ENCODE assay signal across 16 mouse cellular contexts in genomic region chr6:124993365-124993764, GRCm38 (mm10). TPM values are rescaled to one million over a fixed set of nuclear protein-coding genes. Genes with fewer than 3 reads are reported as not detected.
DNase-seq lines count a peak whose midpoint lies in the region; ATAC-seq and TF ChIP-seq lines count a peak whose summit lies in the region.
"Had no signal": no experiment of that assay in that cellular context is flagged by ENCODE, and none has a peak within 500 bp of the region (broad histone marks: within the 10 kb centered on the region; RNA-seq: fewer than 3 reads in every experiment).

No protein-coding gene starts in this region.

- no peak for ATAC-seq in hindbrain, embryonic 13.5 days (ENCODE audit: low FRiP score)
- no peak for ATAC-seq in hindbrain, embryonic 16.5 days
- ATAC-seq: forebrain, embryonic 14.5 days had no signal

- no peak overlapping the region for H3K4me2 ChIP-seq in hindbrain, embryonic 13.5 days
- H3K4me2 ChIP-seq in hindbrain, embryonic 16.5 days (ENCODE audit: low read length), result no peak overlapping the region
- H3K4me2 ChIP-seq: heart, embryonic 13.5 days had no signal

- H3K9me3 ChIP-seq in hindbrain, embryonic 13.5 days, result no peaks in the 10 kb centered on the region
- H3K9me3 ChIP-seq in hindbrain, embryonic 16.5 days (ENCODE audit: control insufficient read depth, low read length), result peaks cover 4% of the 10 kb centered on the region; the same call in 1 of the 2 replicates

- H3K4me1 ChIP-seq in hindbrain, embryonic 13.5 days (replicated peaks), result peaks cover 29% of the 10 kb centered on the region
- peaks cover 10% of the 10 kb centered on the region for H3K4me1 ChIP-seq in hindbrain, embryonic 16.5 days (ENCODE audit: control insufficient read depth, insufficient read depth, low read depth, low read length)
- peaks cover 39% of the 10 kb centered on the region for H3K4me1 ChIP-seq in bone marrow macrophage, adult 2 months (ENCODE audit: control insufficient read depth, insufficient read depth, low read length)

- no peak for TF ChIP-seq POLR2A in bone marrow macrophage, adult 2 months (IDR thresholded peaks at IDR 0.05; ENCODE audit: borderline replicate concordance, low read depth, low read length)

- peaks cover 60% of the 10 kb centered on the region for H3K27me3 ChIP-seq in hindbrain, embryonic 13.5 days
- no peaks in the 10 kb centered on the region for H3K27me3 ChIP-seq in hindbrain, embryonic 16.5 days (replicated peaks; ENCODE audit: control insufficient read depth, insufficient read depth, low read length)

- DNase-seq in 3134 (ENCODE audit: extremely low read depth, insufficient read length, low spot score) (peak; percentile 67), NIH3T3 (ENCODE audit: low read depth) (peak; percentile 90)
- no peak for DNase-seq in heart, postnatal 36 days
- no peak for DNase-seq in thymus, postnatal 36 days
- DNase-seq in lung, postnatal 10 days, result no peak
- DNase-seq: cerebellum, adult 11-12 months; right cerebral cortex, postnatal 14 days had no signal

- no peak for TF ChIP-seq CTCF in bone marrow macrophage, adult 2 months (IDR thresholded peaks at IDR 0.05; ENCODE audit: low read depth, low read length)

- 78% methylated on average over 9 of the region's 9 CpGs for WGBS in hindbrain, embryonic 13.5 days
- WGBS in hindbrain, embryonic 16.5 days, result 83% methylated on average over 9 of the region's 9 CpGs

- peak overlapping the region; percentile 55; the same call in 1 of the 2 replicates for H3K9ac ChIP-seq in hindbrain, embryonic 13.5 days
- H3K9ac ChIP-seq in hindbrain, embryonic 16.5 days (ENCODE audit: low read depth, low read length), result no peak overlapping the region
- H3K9ac ChIP-seq: hindbrain, embryonic 12.5 days; kidney, embryonic 15.5 days had no signal

- H3K4me3 ChIP-seq in hindbrain, embryonic 13.5 days, result no peak overlapping the region
- H3K4me3 ChIP-seq in hindbrain, embryonic 16.5 days (ENCODE audit: low read length), result no peak overlapping the region
- no peak overlapping the region for H3K4me3 ChIP-seq in bone marrow macrophage, adult 2 months (ENCODE audit: insufficient read depth, low read length)
- H3K4me3 ChIP-seq: heart, embryonic 13.5 days; hindbrain, embryonic 12.5 days; kidney, embryonic 15.5 days had no signal

- H3K36me3 ChIP-seq in hindbrain, embryonic 13.5 days, result no peaks in the 10 kb centered on the region
- H3K36me3 ChIP-seq in hindbrain, embryonic 16.5 days (ENCODE audit: control insufficient read depth, insufficient read depth, low read length), result no peaks in the 10 kb centered on the region
- H3K36me3 ChIP-seq: heart, embryonic 13.5 days; hindbrain, embryonic 12.5 days; kidney, embryonic 15.5 days had no signal

- H3K27ac ChIP-seq in hindbrain, embryonic 13.5 days, result no peak overlapping the region
- H3K27ac ChIP-seq in hindbrain, embryonic 16.5 days (ENCODE audit: low read depth, low read length), result no peak overlapping the region
- peak overlapping the region; percentile 74 for H3K27ac ChIP-seq in bone marrow macrophage, adult 2 months (ENCODE audit: insufficient read depth, low read depth, low read length)
- H3K27ac ChIP-seq: heart, embryonic 13.5 days; hindbrain, embryonic 12.5 days; kidney, embryonic 15.5 days had no signal

- intact Hi-C loops in heart, postnatal 36 days (cut with DNase I), result no loop called here

RNA-seq across cellular contexts. Expression of gene Pianp, which starts 3.1 kb away (rescaled TPM):
- polyA plus RNA-seq in hindbrain, embryonic 13.5 days (2015; fragmentation: Nextera tagmentation; extraction: Ambion mirVana), result 29.3 and 31.6 TPM in 2 replicates
- polyA plus RNA-seq in hindbrain, embryonic 16.5 days (2015; fragmentation: Nextera tagmentation; extraction: Ambion mirVana), result 67.4 and 77.9 TPM in 2 replicates
- polyA plus RNA-seq in bone marrow macrophage, adult 2 months (2012; ENCODE audit: insufficient read depth, insufficient read length, missing spikeins), result 5.5 and 7.2 TPM in 2 replicates
- total RNA-seq in heart, postnatal 36 days (2021), result 1 to 10 TPM in 1 of 2 experiments, under 1 TPM in 1; 0.81 to 1.0 TPM
- total RNA-seq: common myeloid progenitor, adult 5-6 weeks; neutrophil, adult 5-6 weeks had no signal

RNA-seq across cellular contexts. Expression of gene Zfp384, which starts 15.6 kb away (rescaled TPM):
- polyA plus RNA-seq in hindbrain, embryonic 13.5 days (2015; fragmentation: Nextera tagmentation; extraction: Ambion mirVana), result 17.7 and 20.4 TPM in 2 replicates
- 11.6 and 15.2 TPM in 2 replicates for polyA plus RNA-seq in hindbrain, embryonic 16.5 days (2015; fragmentation: Nextera tagmentation; extraction: Ambion mirVana)
- 82.7 and 83.1 TPM in 2 replicates for polyA plus RNA-seq in bone marrow macrophage, adult 2 months (2012; ENCODE audit: insufficient read depth, insufficient read length, missing spikeins)
- 10 to 100 TPM; 19.6 to 21.6 TPM for total RNA-seq in heart, postnatal 36 days (2021)

RNA-seq across cellular contexts. Expression of gene Cops7a, which starts 28.0 kb away (rescaled TPM):
- 89.3 and 94.5 TPM in 2 replicates for polyA plus RNA-seq in hindbrain, embryonic 13.5 days (2015; fragmentation: Nextera tagmentation; extraction: Ambion mirVana)
- 107 TPM in 2 replicates for polyA plus RNA-seq in hindbrain, embryonic 16.5 days (2015; fragmentation: Nextera tagmentation; extraction: Ambion mirVana)
- polyA plus RNA-seq in bone marrow macrophage, adult 2 months (2012; ENCODE audit: insufficient read depth, insufficient read length, missing spikeins), result 49.3 and 58.7 TPM in 2 replicates
- 10 to 100 TPM; 93.6 to 98.8 TPM for total RNA-seq in heart, postnatal 36 days (2021)

RNA-seq across cellular contexts. Expression of gene Ing4, which starts 46.2 kb away (rescaled TPM):
- polyA plus RNA-seq in hindbrain, embryonic 13.5 days (2015; fragmentation: Nextera tagmentation; extraction: Ambion mirVana), result 168 and 175 TPM in 2 replicates
- 133 and 137 TPM in 2 replicates for polyA plus RNA-seq in hindbrain, embryonic 16.5 days (2015; fragmentation: Nextera tagmentation; extraction: Ambion mirVana)
- 110 and 113 TPM in 2 replicates for polyA plus RNA-seq in bone marrow macrophage, adult 2 months (2012; ENCODE audit: insufficient read depth, insufficient read length, missing spikeins)
- total RNA-seq in heart, postnatal 36 days (2021), result 10 to 100 TPM; 30.5 to 34.4 TPM

RNA-seq across cellular contexts. Expression of gene Acrbp, which starts 56.1 kb away (rescaled TPM):
- polyA plus RNA-seq in hindbrain, embryonic 13.5 days (2015; fragmentation: Nextera tagmentation; extraction: Ambion mirVana), result 17.5 and 19.7 TPM in 2 replicates
- polyA plus RNA-seq in hindbrain, embryonic 16.5 days (2015; fragmentation: Nextera tagmentation; extraction: Ambion mirVana), result 18.2 and 20.9 TPM in 2 replicates
- 28.7 and 29.3 TPM in 2 replicates for polyA plus RNA-seq in bone marrow macrophage, adult 2 months (2012; ENCODE audit: insufficient read depth, insufficient read length, missing spikeins)
- total RNA-seq in heart, postnatal 36 days (2021), result 1 to 10 TPM; 1.7 to 2.1 TPM

Comparison
In these comparisons a context has a peak if more than half of its experiments do, and no peak if none do; other contexts are left out.
1. DNase-seq: peak in 3134 (single experiment) and NIH3T3 (single experiment); none in heart, postnatal 36 days (0 of 2), thymus, postnatal 36 days (0 of 2) and lung, postnatal 10 days (single experiment).